Mouse (Mus musculus): ENCODE data around the gene Setdb1. TPM values are rescaled to one million over a fixed set of nuclear protein-coding genes. Genes with fewer than 3 reads are reported as not detected.
A peak's percentile ranks its signal among the peaks of the same experiment; 100 is the strongest.

The Setdb1 gene
- polyA plus RNA-seq, 1 experiment from 2014 or later: 45.2 TPM

DNA sequence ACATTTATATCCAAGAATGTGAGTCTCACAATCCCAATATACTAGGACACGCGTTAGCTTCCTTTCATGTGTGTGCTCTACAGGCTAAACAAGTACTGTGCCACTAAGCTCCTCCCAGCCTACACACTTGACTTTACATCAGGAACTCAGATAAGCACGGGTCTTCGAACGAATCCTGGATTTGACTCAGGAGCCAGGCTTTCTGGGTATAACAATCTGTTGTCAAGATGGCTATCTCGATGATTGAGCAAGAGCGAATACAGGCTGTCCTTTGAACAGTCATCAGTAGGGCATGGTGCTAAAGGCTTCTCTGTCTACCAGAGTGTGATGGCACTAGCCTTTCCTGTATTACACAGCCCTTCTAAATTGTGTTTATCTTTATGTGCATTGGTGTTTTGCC lies 59.0 kb downstream of the Setdb1 start:
- H3K36me3 ChIP-seq: peaks cover 37% of the 10 kb centered on the region
- 85% methylated on average over 7 of the region's 7 CpGs for WGBS
- ATAC-seq (replicated peaks; ENCODE audit: low FRiP score): no peak
- no peak overlapping the region for H3K4me3 ChIP-seq (replicated peaks)
- H3K4me2 ChIP-seq: no peak overlapping the region
- peaks cover 15% of the 10 kb centered on the region; the same call in 1 of the 2 replicates for H3K4me1 ChIP-seq
- no peak overlapping the region for H3K27ac ChIP-seq
- H3K9ac ChIP-seq: no peak overlapping the region
- no peaks in the 10 kb centered on the region for H3K9me3 ChIP-seq (replicated peaks)
- H3K27me3 ChIP-seq: no peaks in the 10 kb centered on the region

DNA sequence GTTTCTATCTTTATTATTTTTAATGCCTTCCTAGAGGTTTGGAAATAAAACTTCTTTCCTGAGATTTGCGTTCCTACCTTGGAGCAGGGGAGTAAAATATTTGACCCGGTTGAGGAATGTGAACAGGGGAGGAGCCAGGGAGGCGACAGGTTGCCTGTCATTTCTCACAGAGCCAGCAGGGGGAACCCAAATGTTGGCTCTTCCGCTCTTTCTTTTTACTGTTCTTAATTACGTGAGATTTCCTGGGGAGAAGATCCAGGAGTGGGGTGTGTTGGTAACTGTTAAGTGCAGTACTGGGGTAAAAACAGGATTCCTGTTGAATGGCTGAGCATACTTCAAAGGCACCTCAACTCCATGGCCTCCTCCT lies 60.9 kb downstream of the Setdb1 start:
- Histone ChIP-seq H3K4me1 (peaks cover 15% of the 10 kb centered on the region; the same call in 1 of the 2 replicates), H3K36me3 (peaks cover 54% of the 10 kb centered on the region), H3K27me3 (no peaks in the 10 kb centered on the region), H3K4me2 (no peak overlapping the region), H3K27ac (peak overlapping the region; percentile 61), H3K9me3 (replicated peaks) (no peaks in the 10 kb centered on the region), H3K9ac (no peak overlapping the region), H3K4me3 (replicated peaks) (no peak overlapping the region)
- WGBS: 11% methylated on average over 5 of the region's 5 CpGs
- ATAC-seq (replicated peaks; ENCODE audit: low FRiP score): peak; percentile 34; the same call in 1 of the 2 replicates

DNA sequence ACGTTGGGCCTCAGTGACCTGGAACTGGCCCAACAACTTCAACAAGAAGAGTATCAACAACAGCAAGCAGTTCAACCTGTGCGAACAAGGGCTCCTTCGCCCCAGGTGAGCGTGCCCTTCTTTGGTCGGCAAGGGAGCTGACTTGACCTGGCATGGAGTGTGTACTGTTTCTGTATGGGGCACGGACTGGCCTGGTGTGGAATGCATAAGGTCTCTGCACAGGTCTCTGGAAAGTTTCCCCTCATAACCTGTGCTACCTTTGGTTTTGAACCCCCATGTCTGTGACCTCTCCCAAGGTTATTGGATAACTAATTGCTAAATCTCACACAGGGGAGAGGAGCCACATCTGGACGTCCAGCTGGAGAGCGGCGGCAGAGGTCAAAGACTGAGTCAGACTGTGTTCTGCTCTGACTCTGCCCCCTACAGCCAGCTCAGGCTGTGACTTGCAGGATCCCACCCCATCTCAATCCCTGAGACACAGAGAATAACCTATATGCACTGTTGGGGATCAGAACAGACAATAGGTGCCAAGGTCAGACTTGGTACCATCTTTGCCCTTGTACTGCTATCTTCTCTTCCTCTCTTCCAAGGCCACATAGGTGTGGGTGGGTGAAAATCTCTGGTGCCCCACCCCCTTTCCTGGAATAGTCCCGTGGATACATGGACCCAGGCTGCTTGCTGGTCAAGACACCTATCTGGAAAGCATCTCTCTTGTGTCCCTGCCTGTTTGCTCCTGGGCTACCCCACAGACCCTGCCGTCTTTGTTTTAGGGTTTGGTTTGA lies 61.5 kb downstream of the Setdb1 start:
- H3K4me2 ChIP-seq: no peak overlapping the region
- no peaks in the 10 kb centered on the region for H3K27me3 ChIP-seq
- no peak overlapping the region for H3K4me3 ChIP-seq (replicated peaks)
- H3K9me3 ChIP-seq (replicated peaks): no peaks in the 10 kb centered on the region
- 74% methylated on average over 11 of the region's 11 CpGs for WGBS
- ATAC-seq (replicated peaks; ENCODE audit: low FRiP score): peak; percentile 30
- H3K27ac ChIP-seq: peak overlapping the region; percentile 61
- H3K4me1 ChIP-seq: peaks cover 15% of the 10 kb centered on the region; the same call in 1 of the 2 replicates
- peaks cover 60% of the 10 kb centered on the region for H3K36me3 ChIP-seq
- no peak overlapping the region for H3K9ac ChIP-seq

DNA sequence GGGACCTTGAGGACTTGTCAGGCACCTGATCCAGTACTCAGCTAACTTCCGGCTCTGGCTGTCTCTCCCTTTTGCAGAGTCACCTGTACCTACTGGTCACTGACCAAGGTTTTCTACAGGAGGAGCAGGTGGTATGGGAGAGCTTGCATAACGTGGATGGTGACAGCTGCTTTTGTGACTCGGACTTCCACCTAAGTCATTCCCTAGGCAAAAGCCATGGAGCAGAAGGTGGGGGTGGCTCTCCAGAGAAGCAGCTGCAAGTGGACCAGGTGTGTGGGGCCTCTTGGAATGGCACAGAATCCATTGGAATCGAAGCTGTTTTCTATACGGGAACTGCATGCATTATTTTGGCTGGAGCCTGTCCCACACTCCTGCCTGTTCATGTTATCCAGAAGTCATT lies 62.3 kb downstream of the Setdb1 start:
- H3K4me2 ChIP-seq: no peak overlapping the region
- ATAC-seq (replicated peaks; ENCODE audit: low FRiP score): no peak
- no peaks in the 10 kb centered on the region for H3K9me3 ChIP-seq (replicated peaks)
- H3K9ac ChIP-seq: no peak overlapping the region
- H3K27ac ChIP-seq: no peak overlapping the region
- H3K36me3 ChIP-seq: peaks cover 66% of the 10 kb centered on the region
- no peak overlapping the region for H3K4me3 ChIP-seq (replicated peaks)
- H3K4me1 ChIP-seq: peaks cover 17% of the 10 kb centered on the region; the same call in 1 of the 2 replicates
- no peaks in the 10 kb centered on the region for H3K27me3 ChIP-seq
- WGBS: 85% methylated on average over 5 of the region's 5 CpGs

DNA sequence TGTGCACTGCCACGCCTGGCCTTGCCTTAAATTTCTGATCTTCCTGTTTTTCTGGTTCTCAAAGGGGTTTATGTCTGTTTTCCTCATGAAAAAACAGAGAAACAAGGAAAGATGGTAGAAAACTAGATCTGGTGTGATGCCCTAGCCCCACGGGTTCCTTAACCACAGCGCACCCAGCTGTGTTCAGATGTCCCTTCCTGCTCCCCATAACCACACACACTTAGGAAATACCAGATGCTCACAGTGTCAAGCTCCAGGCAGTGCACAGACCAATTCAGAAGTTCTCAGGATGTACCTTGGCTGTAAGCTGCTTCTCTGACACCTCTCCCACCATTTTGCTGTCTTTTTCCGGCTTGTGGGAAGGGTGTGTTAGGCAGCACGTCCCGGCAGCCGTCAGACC lies 62.7 kb downstream of the Setdb1 start:
- 90% methylated on average over 7 of the region's 7 CpGs for WGBS
- no peak overlapping the region for H3K9ac ChIP-seq
- no peak for ATAC-seq (replicated peaks; ENCODE audit: low FRiP score)
- no peaks in the 10 kb centered on the region for H3K9me3 ChIP-seq (replicated peaks)
- H3K36me3 ChIP-seq: peaks cover 70% of the 10 kb centered on the region
- no peak overlapping the region for H3K4me2 ChIP-seq
- H3K27me3 ChIP-seq: no peaks in the 10 kb centered on the region
- H3K4me1 ChIP-seq: peaks cover 16% of the 10 kb centered on the region; the same call in 1 of the 2 replicates
- H3K4me3 ChIP-seq (replicated peaks): no peak overlapping the region
- no peak overlapping the region for H3K27ac ChIP-seq

DNA sequence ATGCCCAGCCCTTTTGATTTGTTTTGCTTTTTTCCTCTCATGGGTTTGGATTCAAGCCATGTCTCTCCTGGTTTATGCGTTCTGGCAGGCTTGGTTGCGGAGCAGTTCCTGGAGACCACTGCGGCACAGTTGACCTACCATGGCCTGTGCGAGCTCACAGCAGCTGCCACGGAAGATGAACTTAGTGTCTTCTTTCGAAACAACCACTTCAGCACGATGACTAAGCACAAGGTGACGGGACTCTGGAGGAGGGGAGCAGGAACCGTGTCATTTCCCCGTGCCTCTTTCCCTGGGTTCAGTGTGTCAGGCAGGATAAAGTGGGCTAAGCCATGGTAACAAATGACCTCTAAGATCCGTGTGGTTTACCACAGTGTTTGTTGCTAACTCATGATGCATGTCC lies 63.5 kb downstream of the Setdb1 start:
- H3K27me3 ChIP-seq: no peaks in the 10 kb centered on the region
- H3K36me3 ChIP-seq: peaks cover 77% of the 10 kb centered on the region
- no peak overlapping the region for H3K4me2 ChIP-seq
- H3K4me1 ChIP-seq: peaks cover 16% of the 10 kb centered on the region; the same call in 1 of the 2 replicates
- no peaks in the 10 kb centered on the region for H3K9me3 ChIP-seq (replicated peaks)
- no peak overlapping the region for H3K4me3 ChIP-seq (replicated peaks)
- H3K9ac ChIP-seq: no peak overlapping the region
- no peak overlapping the region for H3K27ac ChIP-seq
- no peak for ATAC-seq (replicated peaks; ENCODE audit: low FRiP score)
- WGBS: 44% methylated on average over 11 of the region's 11 CpGs

DNA sequence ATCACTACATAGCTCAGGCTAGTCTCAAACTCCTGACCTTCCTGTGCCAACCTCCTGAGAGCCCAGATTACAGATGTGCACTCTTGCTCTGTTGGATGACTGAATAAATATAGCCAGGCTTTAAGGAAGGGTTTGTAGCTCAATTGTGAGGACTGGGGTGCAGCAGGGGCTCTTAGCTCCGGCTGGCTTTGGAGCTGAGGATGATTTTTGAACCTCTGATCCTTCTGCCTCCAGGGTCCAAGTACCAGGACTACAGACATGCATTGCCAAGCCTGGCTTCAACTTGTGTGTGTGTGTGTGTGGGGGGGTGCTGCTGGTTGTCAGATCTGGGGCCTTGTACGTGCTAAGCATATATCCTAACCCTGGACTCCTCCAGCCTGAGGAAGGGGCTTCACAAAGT lies 64.1 kb downstream of the Setdb1 start:
- 87% methylated on average over 2 of the region's 2 CpGs for WGBS
- Histone ChIP-seq H3K4me3 (replicated peaks) (no peak overlapping the region), H3K4me2 (no peak overlapping the region), H3K9ac (no peak overlapping the region), H3K27ac (no peak overlapping the region), H3K4me1 (peaks cover 16% of the 10 kb centered on the region; the same call in 1 of the 2 replicates), H3K27me3 (no peaks in the 10 kb centered on the region), H3K9me3 (replicated peaks) (no peaks in the 10 kb centered on the region), H3K36me3 (peaks cover 83% of the 10 kb centered on the region)
- ATAC-seq (replicated peaks; ENCODE audit: low FRiP score): no peak

DNA sequence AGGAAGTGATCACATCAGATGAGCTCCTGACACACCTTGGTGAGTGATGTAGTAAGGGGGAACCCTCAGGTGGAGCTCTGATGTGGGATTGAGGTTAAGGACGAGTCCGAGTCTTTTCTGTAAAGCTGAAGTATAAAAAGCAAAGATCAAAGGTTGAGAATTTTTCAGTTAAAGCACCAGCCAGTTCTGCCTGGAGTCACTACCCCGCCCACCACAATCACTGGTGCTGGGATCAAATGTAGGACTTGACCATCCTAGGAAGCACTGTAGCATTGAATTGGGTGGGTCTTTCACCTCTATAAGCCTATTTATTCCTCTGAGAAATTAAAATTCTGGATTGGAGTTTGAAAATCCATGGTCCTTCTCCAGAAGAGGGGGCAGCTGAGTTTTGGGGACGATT lies 66.0 kb downstream of the Setdb1 start:
- ATAC-seq (replicated peaks; ENCODE audit: low FRiP score): no peak
- H3K4me1 ChIP-seq: peaks cover 13% of the 10 kb centered on the region

DNA sequence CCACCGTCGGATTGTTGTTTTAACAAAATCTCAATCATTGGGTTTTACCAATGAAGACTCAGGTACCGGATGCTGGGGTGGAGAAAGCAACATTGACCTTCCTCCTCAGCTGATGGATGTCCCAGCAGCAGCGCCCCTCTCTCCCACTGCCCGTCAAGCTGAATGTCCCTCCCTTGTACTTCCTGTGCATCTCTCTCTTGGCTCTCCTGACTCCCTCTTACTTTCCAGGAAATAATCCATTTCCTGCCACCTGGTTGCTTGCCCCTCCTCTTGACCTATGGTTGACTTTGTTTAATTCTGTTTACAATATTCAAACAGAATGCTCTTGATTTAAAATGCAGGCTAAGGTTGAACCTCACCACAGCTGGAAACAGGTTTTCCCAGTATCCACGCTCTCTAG lies 66.8 kb downstream of the Setdb1 start:
- H3K4me2 ChIP-seq: no peak overlapping the region
- no peak overlapping the region for H3K9ac ChIP-seq
- no peak overlapping the region for H3K27ac ChIP-seq
- no peaks in the 10 kb centered on the region for H3K9me3 ChIP-seq (replicated peaks)
- no peak overlapping the region for H3K4me3 ChIP-seq (replicated peaks)
- H3K4me1 ChIP-seq: peaks cover 17% of the 10 kb centered on the region
- no peaks in the 10 kb centered on the region for H3K27me3 ChIP-seq
- WGBS: 66% methylated on average over 6 of the region's 6 CpGs
- peaks cover 72% of the 10 kb centered on the region for H3K36me3 ChIP-seq
- ATAC-seq (replicated peaks; ENCODE audit: low FRiP score): no peak

More for the DNA sequence above, 66.0 kb downstream of the Setdb1 start:
- Histone ChIP-seq H3K4me2 (no peak overlapping the region), H3K4me3 (replicated peaks) (no peak overlapping the region), H3K9me3 (replicated peaks) (no peaks in the 10 kb centered on the region), H3K27ac (no peak overlapping the region), H3K9ac (no peak overlapping the region), H3K27me3 (no peaks in the 10 kb centered on the region), H3K36me3 (peaks cover 75% of the 10 kb centered on the region)
- WGBS: 79% methylated on average over 4 of the region's 4 CpGs

DNA sequence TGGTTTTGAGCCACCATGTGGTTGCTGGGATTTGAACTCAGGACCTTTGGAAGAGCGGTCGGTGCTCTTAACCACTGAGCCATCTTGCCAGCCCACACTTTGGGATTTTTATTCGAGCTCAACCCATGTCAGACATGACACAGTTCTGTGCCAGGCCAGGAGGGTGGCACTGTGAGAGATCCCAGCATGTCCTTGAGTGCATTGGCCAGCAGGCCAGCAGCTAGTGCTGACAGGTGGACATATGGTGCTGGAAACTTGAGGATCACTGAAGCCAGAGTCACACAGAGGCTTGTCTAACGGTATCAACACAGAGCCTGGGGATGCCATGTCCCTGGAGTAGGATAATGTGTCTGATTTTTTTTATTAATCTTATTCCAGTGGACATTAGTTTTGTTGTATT lies 67.6 kb downstream of the Setdb1 start:
- Histone ChIP-seq H3K27ac (no peak overlapping the region), H3K36me3 (peaks cover 65% of the 10 kb centered on the region), H3K27me3 (no peaks in the 10 kb centered on the region), H3K4me3 (replicated peaks) (no peak overlapping the region), H3K9me3 (replicated peaks) (no peaks in the 10 kb centered on the region), H3K4me1 (peaks cover 24% of the 10 kb centered on the region), H3K9ac (no peak overlapping the region), H3K4me2 (no peak overlapping the region)
- 93% methylated on average over 4 of the region's 4 CpGs for WGBS
- no peak for ATAC-seq (replicated peaks; ENCODE audit: low FRiP score)

DNA sequence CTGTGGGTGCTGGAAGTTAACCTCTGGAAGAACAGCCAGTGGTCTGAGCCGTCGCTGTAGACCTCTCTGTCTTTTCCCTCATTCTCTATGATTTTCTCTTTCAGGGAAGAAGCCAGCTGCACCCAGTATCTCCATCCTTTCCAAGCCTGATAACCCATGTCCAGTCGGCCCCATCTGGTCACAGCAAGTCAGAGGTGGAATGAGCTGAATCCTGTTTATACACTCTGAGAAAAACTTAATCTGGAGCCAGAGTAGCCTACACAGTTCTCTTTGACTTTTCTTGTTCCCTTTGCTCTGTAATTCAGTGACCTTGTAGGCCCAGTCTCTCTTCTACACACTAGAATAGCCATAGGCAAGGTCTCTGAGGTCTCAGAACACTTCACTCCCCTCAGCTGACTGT lies 69.5 kb downstream of the Setdb1 start:
- H3K4me1 ChIP-seq: peaks cover 34% of the 10 kb centered on the region
- no peak for ATAC-seq (replicated peaks; ENCODE audit: low FRiP score)
- H3K36me3 ChIP-seq: peaks cover 47% of the 10 kb centered on the region
- H3K4me2 ChIP-seq: no peak overlapping the region
- no peaks in the 10 kb centered on the region for H3K27me3 ChIP-seq
- no peak overlapping the region for H3K4me3 ChIP-seq (replicated peaks)
- no peak overlapping the region for H3K27ac ChIP-seq
- H3K9me3 ChIP-seq (replicated peaks): no peaks in the 10 kb centered on the region
- no peak overlapping the region for H3K9ac ChIP-seq
- 90% methylated on average over 3 of the region's 3 CpGs for WGBS

DNA sequence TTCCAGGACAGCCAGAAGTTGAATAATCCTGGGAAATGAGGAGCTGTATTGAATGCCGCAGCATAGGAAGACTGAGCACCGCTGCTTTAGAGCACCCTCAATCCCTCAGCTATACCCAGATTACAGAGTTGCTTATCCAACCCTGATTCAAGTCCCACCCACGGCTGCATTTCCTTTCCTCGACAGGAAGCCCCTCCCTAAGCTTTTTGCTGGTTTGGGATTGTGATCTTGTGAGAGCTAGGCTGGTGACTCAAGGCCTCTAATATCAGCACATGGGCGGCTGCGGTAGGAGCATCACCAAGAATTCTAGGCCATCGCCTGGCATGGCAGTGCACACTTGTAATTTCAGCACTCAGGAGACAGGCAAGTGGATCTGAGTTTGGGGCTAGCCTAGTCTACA lies 70.5 kb downstream of the Setdb1 start:
- Histone ChIP-seq H3K4me1 (peaks cover 37% of the 10 kb centered on the region), H3K4me3 (replicated peaks) (no peak overlapping the region), H3K36me3 (peaks cover 38% of the 10 kb centered on the region), H3K9ac (no peak overlapping the region), H3K27ac (peak overlapping the region; percentile 59; the same call in 1 of the 2 replicates), H3K4me2 (no peak overlapping the region), H3K9me3 (replicated peaks) (no peaks in the 10 kb centered on the region), H3K27me3 (no peaks in the 10 kb centered on the region)
- WGBS: 81% methylated on average over 7 of the region's 7 CpGs
- ATAC-seq (replicated peaks; ENCODE audit: low FRiP score): no peak

DNA sequence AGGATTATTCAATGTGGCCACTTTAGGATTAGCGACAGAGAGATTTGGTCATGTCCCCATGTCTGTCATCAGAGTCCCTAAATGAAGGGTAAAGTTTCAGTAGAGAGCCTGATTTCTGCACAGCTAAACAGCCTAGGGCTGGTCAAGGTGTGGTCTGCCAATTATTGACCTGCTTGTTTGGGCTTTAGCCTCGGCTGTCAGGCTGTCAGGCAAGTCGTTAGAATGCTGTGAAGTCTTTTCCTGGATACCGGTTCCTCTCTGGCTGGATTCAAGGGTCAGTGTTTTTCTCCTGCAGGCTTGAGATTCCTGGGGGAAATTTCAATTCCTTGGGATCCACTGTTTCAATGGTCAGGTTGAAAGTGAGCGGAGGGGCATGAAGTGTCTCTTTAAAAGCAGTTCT lies 71.0 kb downstream of the Setdb1 start:
- no peak overlapping the region for H3K4me3 ChIP-seq (replicated peaks)
- no peak overlapping the region for H3K4me2 ChIP-seq
- H3K27me3 ChIP-seq: no peaks in the 10 kb centered on the region
- no peak for ATAC-seq (replicated peaks; ENCODE audit: low FRiP score)
- 50% methylated on average over 5 of the region's 5 CpGs for WGBS
- no peaks in the 10 kb centered on the region for H3K9me3 ChIP-seq (replicated peaks)
- peaks cover 37% of the 10 kb centered on the region for H3K4me1 ChIP-seq
- H3K27ac ChIP-seq: peak overlapping the region; percentile 59; the same call in 1 of the 2 replicates
- peaks cover 33% of the 10 kb centered on the region for H3K36me3 ChIP-seq
- no peak overlapping the region for H3K9ac ChIP-seq

Measured in kidney, embryonic 15.5 days (tissue).